Mouse (Mus musculus) liver, embryonic 16.5 days (tissue): Measurements from ENCODE around the gene Trdn. TPM values are rescaled to one million over a fixed set of nuclear protein-coding genes. Genes with fewer than 3 reads are reported as not detected.

Source experiments
- ATAC-seq: fragments of 200-750 bp; cut with Nextera tagmentation; 2 replicates; pipeline ENCODE4 v1.8.0; 2017; ENCODE audit warnings: low read depth, mild to moderate bottlenecking, moderate number of reproducible peaks, moderate library complexity
- H3K27ac ChIP-seq: fragments of 300-500 bp; sonication (generic); 2 replicates; pipeline ENCODE4 v1.5.1; 2014; ENCODE audit warnings: mild to moderate bottlenecking, low read length
- H3K27me3 ChIP-seq: fragments of 300-500 bp; sonication (generic); 2 replicates; pipeline ENCODE4 v1.6.1; 2014; ENCODE audit warnings: low read depth, low read length, mixed read lengths; ENCODE audit not compliant: control insufficient read depth, insufficient read depth
- H3K36me3 ChIP-seq: fragments of 300-500 bp; sonication (generic); 2 replicates; pipeline ENCODE4 v1.6.1; 2014; ENCODE audit warnings: mild to moderate bottlenecking; ENCODE audit not compliant: control insufficient read depth, insufficient read depth
- H3K4me1 ChIP-seq: fragments of 300-500 bp; sonication (generic); 2 replicates; pipeline ENCODE4 v1.6.1; 2014; ENCODE audit warnings: low read depth, low read length, mixed read lengths; ENCODE audit not compliant: control insufficient read depth
- H3K4me2 ChIP-seq: fragments of 300-500 bp; sonication (generic); 2 replicates; pipeline ENCODE4 v1.6.1; 2014; ENCODE audit warnings: low read depth, low read length, mixed read lengths
- H3K4me3 ChIP-seq: fragments of 300-500 bp; sonication (generic); 2 replicates; pipeline ENCODE4 v1.5.1; 2014; ENCODE audit warnings: low read depth, mild to moderate bottlenecking, low read length
- H3K9ac ChIP-seq: fragments of 300-500 bp; sonication (generic); 2 replicates; pipeline ENCODE4 v1.6.1; 2014; ENCODE audit warnings: low read depth, low read length
- H3K9me3 ChIP-seq: fragments of 300-500 bp; sonication (generic); replicated peaks from 2 replicates; pipeline ENCODE4 v1.6.1; 2016; ENCODE audit warnings: low read length; ENCODE audit not compliant: control insufficient read depth
- WGBS: fragments of 180-500 bp; shearing (Covaris S2); extraction: QIAGEN DNeasy Blood & Tissue Kit; methylation state at CpG from one replicate; pipeline ENCODE4 v1.1.7; 2014; ENCODE audit not compliant: insufficient replicate concordance; 5-methylcytosine and 5-hydroxymethylcytosine counted together
- polyA plus RNA-seq: library from polyadenylated mRNA; unstranded; fragments of >200 nt; fragmentation: Nextera tagmentation; extraction: Ambion mirVana; gene quantifications from 2 replicates; pipeline ENCODE4 v1.2.1, GENCODE M21; 2015

Gene Trdn
- polyA plus RNA-seq, 1 experiment from 2014 or later, result 1.6 TPM

GRCm38 (mm10) chr10:33107942-33108341, 27.6 kb downstream of the Trdn start:
- Histone ChIP-seq H3K36me3 (no peaks in the 10 kb centered on the region), H3K9me3 (no peaks in the 10 kb centered on the region), H3K4me3 (no peak overlapping the region), H3K4me1 (no peaks in the 10 kb centered on the region), H3K9ac (no peak overlapping the region), H3K27me3 (no peaks in the 10 kb centered on the region), H3K27ac (no peak overlapping the region), H3K4me2 (no peak overlapping the region)
- no peak for ATAC-seq

- no peaks in the 10 kb centered on the region for H3K4me1 ChIP-seq
- no peak overlapping the region for H3K9ac ChIP-seq
- ATAC-seq, result no peak
- H3K36me3 ChIP-seq, result no peaks in the 10 kb centered on the region
- H3K27ac ChIP-seq, result no peak overlapping the region
- H3K9me3 ChIP-seq, result no peaks in the 10 kb centered on the region
- no peak overlapping the region for H3K4me3 ChIP-seq
- H3K27me3 ChIP-seq, result no peaks in the 10 kb centered on the region
- H3K4me2 ChIP-seq, result no peak overlapping the region
Observed at GRCm38 (mm10) chr10:33123028-33123427, 42.7 kb downstream of the Trdn start.

- H3K27me3 ChIP-seq, result no peaks in the 10 kb centered on the region
- H3K27ac ChIP-seq, result no peak overlapping the region
- no peak overlapping the region for H3K4me2 ChIP-seq
- H3K4me3 ChIP-seq, result no peak overlapping the region
- H3K9ac ChIP-seq, result no peak overlapping the region
- no peaks in the 10 kb centered on the region for H3K9me3 ChIP-seq
- WGBS, result 46% methylated on average over 1 of the region's 1 CpGs
- no peaks in the 10 kb centered on the region for H3K36me3 ChIP-seq
- H3K4me1 ChIP-seq, result no peaks in the 10 kb centered on the region
- no peak for ATAC-seq
Observed at GRCm38 (mm10) chr10:33144911-33145310, 64.6 kb downstream of the Trdn start.

- no peak for ATAC-seq
- Histone ChIP-seq H3K27me3 (no peaks in the 10 kb centered on the region), H3K9ac (no peak overlapping the region), H3K36me3 (no peaks in the 10 kb centered on the region), H3K4me2 (no peak overlapping the region), H3K27ac (no peak overlapping the region), H3K9me3 (no peaks in the 10 kb centered on the region), H3K4me1 (no peaks in the 10 kb centered on the region), H3K4me3 (no peak overlapping the region)
- 33% methylated on average over 2 of the region's 2 CpGs for WGBS
Observed at GRCm38 (mm10) chr10:33179731-33180631, 99.6 kb downstream of the Trdn start.

GRCm38 (mm10) chr10:33189031-33189430, 108.7 kb downstream of the Trdn start:
- Histone ChIP-seq H3K4me2 (no peak overlapping the region), H3K4me1 (no peaks in the 10 kb centered on the region), H3K36me3 (no peaks in the 10 kb centered on the region), H3K9ac (no peak overlapping the region), H3K27me3 (no peaks in the 10 kb centered on the region), H3K9me3 (no peaks in the 10 kb centered on the region), H3K27ac (no peak overlapping the region), H3K4me3 (no peak overlapping the region)
- WGBS, result 42% methylated on average over 1 of the region's 1 CpGs
- ATAC-seq, result no peak

- Histone ChIP-seq H3K27ac (no peak overlapping the region), H3K4me2 (no peak overlapping the region), H3K9me3 (no peaks in the 10 kb centered on the region), H3K4me3 (no peak overlapping the region), H3K9ac (no peak overlapping the region), H3K27me3 (no peaks in the 10 kb centered on the region), H3K4me1 (no peaks in the 10 kb centered on the region), H3K36me3 (no peaks in the 10 kb centered on the region)
- WGBS, result 19% methylated on average over 1 of the region's 1 CpGs
- no peak for ATAC-seq
Observed at GRCm38 (mm10) chr10:33195919-33196318, 115.6 kb downstream of the Trdn start.

- H3K36me3 ChIP-seq, result no peaks in the 10 kb centered on the region
- no peak overlapping the region for H3K4me3 ChIP-seq
- no peaks in the 10 kb centered on the region for H3K27me3 ChIP-seq
- no peaks in the 10 kb centered on the region for H3K9me3 ChIP-seq
- 60% methylated on average over 1 of the region's 1 CpGs for WGBS
- no peak overlapping the region for H3K27ac ChIP-seq
- no peak overlapping the region for H3K9ac ChIP-seq
- H3K4me2 ChIP-seq, result no peak overlapping the region
- no peaks in the 10 kb centered on the region for H3K4me1 ChIP-seq
- no peak for ATAC-seq
Observed at GRCm38 (mm10) chr10:33198257-33198656, 117.9 kb downstream of the Trdn start.

- no peaks in the 10 kb centered on the region for H3K4me1 ChIP-seq
- no peak for ATAC-seq
- H3K27ac ChIP-seq, result no peak overlapping the region
- no peak overlapping the region for H3K4me2 ChIP-seq
- no peak overlapping the region for H3K9ac ChIP-seq
- H3K9me3 ChIP-seq, result no peaks in the 10 kb centered on the region
- no peak overlapping the region for H3K4me3 ChIP-seq
- H3K36me3 ChIP-seq, result no peaks in the 10 kb centered on the region
- H3K27me3 ChIP-seq, result no peaks in the 10 kb centered on the region
- WGBS, result 19% methylated on average over 1 of the region's 1 CpGs
Observed at GRCm38 (mm10) chr10:33210411-33210810, 130.1 kb downstream of the Trdn start.

GRCm38 (mm10) chr10:33253911-33254310, 173.6 kb downstream of the Trdn start:
- no peaks in the 10 kb centered on the region for H3K36me3 ChIP-seq
- no peaks in the 10 kb centered on the region for H3K9me3 ChIP-seq
- ATAC-seq, result no peak
- no peak overlapping the region for H3K9ac ChIP-seq
- H3K27me3 ChIP-seq, result no peaks in the 10 kb centered on the region
- H3K4me2 ChIP-seq, result no peak overlapping the region
- 31% methylated on average over 1 of the region's 1 CpGs for WGBS
- H3K27ac ChIP-seq, result no peak overlapping the region
- H3K4me3 ChIP-seq, result no peak overlapping the region
- H3K4me1 ChIP-seq, result no peaks in the 10 kb centered on the region
